ENCODE assay signal across 9 mouse cellular contexts in genomic region chr11:116518482-116518881, GRCm38 (mm10). TPM values are rescaled to one million over a fixed set of nuclear protein-coding genes. Genes with fewer than 3 reads are reported as not detected.
DNase-seq lines count a peak whose midpoint lies in the region; ATAC-seq lines count a peak whose summit lies in the region.
"Had no signal": no experiment of that assay in that cellular context is flagged by ENCODE, and none has a peak within 500 bp of the region (broad histone marks: within the 10 kb centered on the region; RNA-seq: fewer than 3 reads in every experiment).

No protein-coding gene starts in this region.

- intact Hi-C loops in left cerebral cortex, postnatal 25 days (cut with DNase I) = no loop called here

- DNase-seq in ovary, adult 18-20 months (ENCODE audit: low spot score) = peak; percentile 48
- DNase-seq in ovary, postnatal 10 days (ENCODE audit: low spot score) = no peak
- peak; percentile 67 to 78 for DNase-seq in kidney, postnatal 4 days
- DNase-seq in urinary bladder, adult 18-20 months (ENCODE audit: low spot score in 2 of 2) = no peak
- no peak for DNase-seq in left cerebral cortex, postnatal 25 days (ENCODE audit: low spot score in 2 of 2)
- DNase-seq in layer of hippocampus, adult 9-10 months (ENCODE audit: low spot score) = no peak
- DNase-seq: cerebellum, adult 11 months had no signal

- peak; percentile 59 for ATAC-seq in granulocyte monocyte progenitor cell, adult 5-6 weeks (replicated peaks; ENCODE audit: poor library complexity, severe bottlenecking)

RNA-seq across cellular contexts. Expression of gene Sphk1, which starts 12.2 kb away (rescaled TPM):
- total RNA-seq in granulocyte monocyte progenitor cell, adult 5-6 weeks (2014; fragmentation: Nextera tagmentation) = not detected in 2 replicates
- not detected in 2 replicates for total RNA-seq in granulocyte monocyte progenitor cell, adult 5-6 weeks (2017)
- 1 to 10 TPM; 4.9 to 5.5 TPM for total RNA-seq in left cerebral cortex, postnatal 25 days (2021)

RNA-seq across cellular contexts. Expression of gene Prpsap1, which starts 24.5 kb away (rescaled TPM):
- total RNA-seq in granulocyte monocyte progenitor cell, adult 5-6 weeks (2014; fragmentation: Nextera tagmentation) = 79.6 and 83.4 TPM in 2 replicates
- 26.0 and 53.2 TPM in 2 replicates for total RNA-seq in granulocyte monocyte progenitor cell, adult 5-6 weeks (2017)
- 10 to 100 TPM; 65.7 to 76.2 TPM for total RNA-seq in left cerebral cortex, postnatal 25 days (2021)

RNA-seq across cellular contexts. Expression of gene Qrich2, which starts 52.4 kb away (rescaled TPM):
- total RNA-seq in granulocyte monocyte progenitor cell, adult 5-6 weeks (2014; fragmentation: Nextera tagmentation) = not detected in 2 replicates
- not detected in 2 replicates for total RNA-seq in granulocyte monocyte progenitor cell, adult 5-6 weeks (2017)
- not detected for total RNA-seq in left cerebral cortex, postnatal 25 days (2021)
- total RNA-seq: megakaryocyte-erythroid progenitor cell, adult 5-6 weeks had no signal

Comparison
In these comparisons a context has a peak if more than half of its experiments do, and no peak if none do; other contexts are left out.
1. DNase-seq: peak in ovary, adult 18-20 months (single experiment) and kidney, postnatal 4 days (2 of 2); none in ovary, postnatal 10 days (single experiment), urinary bladder, adult 18-20 months (0 of 2), left cerebral cortex, postnatal 25 days (0 of 2) and layer of hippocampus, adult 9-10 months (single experiment).
2. RNA of gene Sphk1, which starts 12.2 kb away (total RNA-seq): 4.9 to 5.5 TPM in left cerebral cortex, postnatal 25 days; not detected in granulocyte monocyte progenitor cell, adult 5-6 weeks; every median in the first group is over 4 times any median in the second.